Mouse (Mus musculus): ENCODE measurements around the gene Bhlhb9. TPM values are rescaled to one million over a fixed set of nuclear protein-coding genes. Genes with fewer than 3 reads are reported as not detected.

Bhlhb9 gene
- polyA plus RNA-seq, 1 experiment, result 11.5 TPM

DNA sequence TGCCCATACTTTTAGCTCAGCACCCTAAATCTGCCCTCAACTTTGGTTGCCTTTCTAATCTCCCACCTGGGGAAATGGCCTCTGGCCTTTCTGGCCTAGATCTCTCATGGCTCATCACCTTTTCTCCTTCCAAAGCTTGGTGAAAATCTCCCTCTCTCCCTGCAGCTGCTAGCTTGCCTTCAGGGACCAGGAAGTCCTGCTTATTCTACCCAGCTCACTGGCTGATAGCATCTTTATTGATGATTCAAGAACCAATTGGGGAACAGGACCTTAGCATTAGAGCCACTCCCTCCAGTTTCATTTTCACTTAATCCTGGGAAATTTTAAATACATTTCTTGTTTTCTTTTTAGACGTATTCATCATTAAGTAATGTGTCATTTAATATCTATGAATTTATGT lies 79.3 kb downstream of the Bhlhb9 start:
- WGBS, result 97% methylated on average over 1 of the region's 1 CpGs
- TF ChIP-seq CTCF (IDR thresholded peaks at IDR 0.05; ENCODE audit: borderline replicate concordance, control insufficient read depth, extremely low read depth, insufficient read depth, low read length, poor library complexity) (no peak), POLR2A (IDR thresholded peaks at IDR 0.05; ENCODE audit: control insufficient read depth, extremely low read depth, insufficient read depth, low read length, poor library complexity) (no peak)
- no peak overlapping the region for H3K4me3 ChIP-seq (ENCODE audit: control insufficient read depth, insufficient read depth, low read length)

GRCm38 (mm10) chrX:135879626-135880025 lies 82.2 kb downstream of the Bhlhb9 start:
- TF ChIP-seq POLR2A (IDR thresholded peaks at IDR 0.05; ENCODE audit: control insufficient read depth, extremely low read depth, insufficient read depth, low read length, poor library complexity) (no peak), CTCF (IDR thresholded peaks at IDR 0.05; ENCODE audit: borderline replicate concordance, control insufficient read depth, extremely low read depth, insufficient read depth, low read length, poor library complexity) (no peak)
- DNase-seq, result no peak
- H3K36me3 ChIP-seq (ENCODE audit: control insufficient read depth, insufficient read depth, low read length), result no peaks in the 10 kb centered on the region
- H3K27ac ChIP-seq (ENCODE audit: control insufficient read depth, insufficient read depth, low read length), result no peak overlapping the region
- H3K4me1 ChIP-seq (replicated peaks; ENCODE audit: control insufficient read depth, insufficient read depth, low read length), result no peaks in the 10 kb centered on the region
- H3K27me3 ChIP-seq (ENCODE audit: control insufficient read depth, insufficient read depth, low read length), result no peaks in the 10 kb centered on the region
- H3K4me3 ChIP-seq (ENCODE audit: control insufficient read depth, insufficient read depth, low read length), result no peak overlapping the region
- WGBS, result 100% methylated on average over 1 of the region's 1 CpGs

More for the DNA sequence above, 79.3 kb downstream of the Bhlhb9 start:
- Histone ChIP-seq H3K4me1 (replicated peaks; ENCODE audit: control insufficient read depth, insufficient read depth, low read length) (no peaks in the 10 kb centered on the region), H3K27me3 (ENCODE audit: control insufficient read depth, insufficient read depth, low read length) (no peaks in the 10 kb centered on the region), H3K27ac (ENCODE audit: control insufficient read depth, insufficient read depth, low read length) (no peak overlapping the region), H3K36me3 (ENCODE audit: control insufficient read depth, insufficient read depth, low read length) (no peaks in the 10 kb centered on the region)
- no peak for DNase-seq

DNA sequence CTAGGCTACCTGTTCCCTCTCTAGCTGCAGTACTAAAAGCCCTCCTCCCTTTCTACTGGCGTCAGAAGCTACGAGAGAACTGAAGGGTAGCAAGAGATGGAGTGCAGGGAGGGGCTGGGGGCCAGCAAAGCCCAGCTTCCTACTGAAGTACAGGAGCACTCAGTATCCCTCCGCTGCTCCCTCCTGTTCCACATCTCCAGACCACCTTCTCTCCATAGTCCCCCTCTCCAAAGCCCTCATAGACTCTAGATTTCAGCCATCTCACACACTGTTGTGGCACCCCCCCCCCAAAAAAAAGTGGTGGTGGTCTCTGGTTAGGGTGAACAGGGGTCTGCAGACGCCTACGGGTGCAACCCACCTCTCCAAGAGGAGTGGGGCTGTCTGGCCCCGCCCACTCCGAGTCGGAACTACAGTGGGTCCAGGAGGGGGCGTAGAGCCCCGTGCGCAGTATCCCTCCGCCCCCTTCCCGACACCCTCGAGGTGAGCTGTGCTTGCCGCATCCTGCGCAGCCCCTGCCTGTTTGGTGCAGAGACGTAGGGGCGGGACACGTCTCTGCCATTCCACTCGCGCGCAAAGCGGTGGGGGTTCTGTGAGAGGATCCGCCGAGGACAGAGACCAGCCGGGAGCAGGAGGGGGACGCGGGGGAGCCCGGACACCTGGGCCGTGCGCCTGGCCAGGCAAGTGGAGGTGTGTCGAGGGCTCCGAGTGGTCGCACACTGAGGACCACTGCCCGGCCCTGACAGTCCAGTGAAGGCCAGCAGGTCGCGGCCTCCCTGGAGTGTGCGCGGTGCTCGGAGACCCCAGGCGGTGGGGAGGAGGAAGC lies 88.2 kb downstream of the Bhlhb9 start:
- no peaks in the 10 kb centered on the region for H3K27me3 ChIP-seq (ENCODE audit: control insufficient read depth, insufficient read depth, low read length)
- peak; percentile 84 for DNase-seq
- H3K4me3 ChIP-seq (ENCODE audit: control insufficient read depth, insufficient read depth, low read length), result peak overlapping the region; percentile 99
- peaks cover 19% of the 10 kb centered on the region for H3K36me3 ChIP-seq (ENCODE audit: control insufficient read depth, insufficient read depth, low read length)
- H3K27ac ChIP-seq (ENCODE audit: control insufficient read depth, insufficient read depth, low read length), result peak overlapping the region; percentile 64; the same call in 1 of the 2 replicates
- peaks cover 2% of the 10 kb centered on the region; the same call in 1 of the 2 replicates for H3K4me1 ChIP-seq (replicated peaks; ENCODE audit: control insufficient read depth, insufficient read depth, low read length)
- under 1% methylated on average over 33 of the region's 41 CpGs for WGBS
- TF ChIP-seq CTCF (IDR thresholded peaks at IDR 0.05; ENCODE audit: borderline replicate concordance, control insufficient read depth, extremely low read depth, insufficient read depth, low read length, poor library complexity) (no peak), POLR2A (IDR thresholded peaks at IDR 0.05; ENCODE audit: control insufficient read depth, extremely low read depth, insufficient read depth, low read length, poor library complexity) (peak; percentile 30; the same call in 1 of the 2 replicates)

DNA sequence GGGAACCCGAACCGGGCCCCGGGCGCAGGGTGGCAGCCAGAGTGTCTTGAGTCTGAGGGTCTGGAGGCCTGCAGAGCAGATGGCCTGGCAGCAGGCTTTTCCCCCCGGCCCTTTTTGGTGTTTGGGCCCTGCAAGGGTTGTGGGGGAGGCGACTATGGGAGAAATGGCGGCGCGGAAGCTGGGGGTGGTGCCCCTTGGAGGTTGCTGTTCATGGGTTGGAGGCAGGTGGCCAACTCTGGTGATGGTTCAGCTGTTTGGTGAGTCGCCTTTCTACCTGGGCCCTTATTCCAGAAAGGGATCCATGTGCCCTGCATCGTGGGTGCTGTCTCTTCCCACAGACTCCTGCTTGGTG lies 88.8 kb downstream of the Bhlhb9 start:
- DNase-seq, result no peak
- H3K4me1 ChIP-seq (replicated peaks; ENCODE audit: control insufficient read depth, insufficient read depth, low read length), result peaks cover 2% of the 10 kb centered on the region; the same call in 1 of the 2 replicates
- H3K27me3 ChIP-seq (ENCODE audit: control insufficient read depth, insufficient read depth, low read length), result no peaks in the 10 kb centered on the region
- peak overlapping the region; percentile 31; the same call in 1 of the 2 replicates for H3K27ac ChIP-seq (ENCODE audit: control insufficient read depth, insufficient read depth, low read length)
- TF ChIP-seq CTCF (IDR thresholded peaks at IDR 0.05; ENCODE audit: borderline replicate concordance, control insufficient read depth, extremely low read depth, insufficient read depth, low read length, poor library complexity), result no peak
- no peak for TF ChIP-seq POLR2A (IDR thresholded peaks at IDR 0.05; ENCODE audit: control insufficient read depth, extremely low read depth, insufficient read depth, low read length, poor library complexity)
- WGBS, result 6% methylated on average over 11 of the region's 11 CpGs
- H3K36me3 ChIP-seq (ENCODE audit: control insufficient read depth, insufficient read depth, low read length), result peaks cover 19% of the 10 kb centered on the region
- peak overlapping the region; percentile 99 for H3K4me3 ChIP-seq (ENCODE audit: control insufficient read depth, insufficient read depth, low read length)

DNA sequence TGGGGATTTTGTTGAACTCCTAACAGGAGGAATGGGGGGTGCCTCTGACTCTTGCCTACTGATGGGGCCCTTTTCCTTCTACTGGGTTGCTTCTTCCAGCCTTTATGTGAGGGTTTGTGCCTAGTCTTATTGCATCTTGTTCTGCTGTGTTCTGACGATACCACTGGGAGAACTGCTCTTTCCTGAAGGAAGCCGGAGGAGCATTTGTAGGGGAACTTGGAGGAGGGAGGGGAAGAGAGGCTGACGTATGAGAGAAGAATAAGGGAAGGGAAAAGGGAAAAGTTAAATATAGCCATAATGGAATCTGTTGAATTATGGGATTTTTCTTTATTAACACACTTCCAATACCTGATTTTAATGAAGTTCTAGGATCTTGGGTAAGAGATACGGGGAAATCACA lies 119.2 kb downstream of the Bhlhb9 start:
- no peak overlapping the region for H3K27ac ChIP-seq (ENCODE audit: control insufficient read depth, insufficient read depth, low read length)
- DNase-seq, result no peak
- TF ChIP-seq CTCF (IDR thresholded peaks at IDR 0.05; ENCODE audit: borderline replicate concordance, control insufficient read depth, extremely low read depth, insufficient read depth, low read length, poor library complexity) (no peak), POLR2A (IDR thresholded peaks at IDR 0.05; ENCODE audit: control insufficient read depth, extremely low read depth, insufficient read depth, low read length, poor library complexity) (no peak)
- H3K4me1 ChIP-seq (replicated peaks; ENCODE audit: control insufficient read depth, insufficient read depth, low read length), result no peaks in the 10 kb centered on the region
- H3K36me3 ChIP-seq (ENCODE audit: control insufficient read depth, insufficient read depth, low read length), result no peaks in the 10 kb centered on the region
- H3K4me3 ChIP-seq (ENCODE audit: control insufficient read depth, insufficient read depth, low read length), result no peak overlapping the region
- WGBS, result 95% methylated on average over 4 of the region's 4 CpGs
- H3K27me3 ChIP-seq (ENCODE audit: control insufficient read depth, insufficient read depth, low read length), result no peaks in the 10 kb centered on the region

GRCm38 (mm10) chrX:135917116-135917515 lies 119.7 kb downstream of the Bhlhb9 start:
- Histone ChIP-seq H3K27ac (ENCODE audit: control insufficient read depth, insufficient read depth, low read length) (no peak overlapping the region), H3K4me1 (replicated peaks; ENCODE audit: control insufficient read depth, insufficient read depth, low read length) (no peaks in the 10 kb centered on the region), H3K4me3 (ENCODE audit: control insufficient read depth, insufficient read depth, low read length) (no peak overlapping the region), H3K27me3 (ENCODE audit: control insufficient read depth, insufficient read depth, low read length) (no peaks in the 10 kb centered on the region), H3K36me3 (ENCODE audit: control insufficient read depth, insufficient read depth, low read length) (no peaks in the 10 kb centered on the region)
- TF ChIP-seq POLR2A (IDR thresholded peaks at IDR 0.05; ENCODE audit: control insufficient read depth, extremely low read depth, insufficient read depth, low read length, poor library complexity) (no peak), CTCF (IDR thresholded peaks at IDR 0.05; ENCODE audit: borderline replicate concordance, control insufficient read depth, extremely low read depth, insufficient read depth, low read length, poor library complexity) (no peak)
- no peak for DNase-seq
- 95% methylated on average over 1 of the region's 1 CpGs for WGBS
